Mouse (Mus musculus) kidney, adult 2 months (tissue): ENCODE data around the gene Fancl.

Experiments used
- CTCF ChIP-seq: fragments of 200-500 bp; conservative IDR thresholded peaks from 2 replicates; pipeline ENCODE4 v1.5.1; 2011; ENCODE audit warnings: low read depth, mild to moderate bottlenecking, control low read depth, low read length, moderate library complexity, mixed read lengths; ENCODE audit not compliant: insufficient read depth, insufficient read length
- POLR2A ChIP-seq: fragments of 200-500 bp; IDR thresholded peaks from one replicate; pipeline ENCODE4 v1.6.1; 2011; ENCODE audit warnings: low read depth, low read length, control low read depth

- TF ChIP-seq CTCF (0 out of 2 replicates have a peak, but pooled peaks have one; percentile 18), POLR2A (no peak)
These were observed 127.7 kb downstream of the Fancl start for GRCm38 (mm10) chr11:26513683-26514082.
